ENCODE assay signal across 8 mouse cellular contexts in the genomic region with DNA sequence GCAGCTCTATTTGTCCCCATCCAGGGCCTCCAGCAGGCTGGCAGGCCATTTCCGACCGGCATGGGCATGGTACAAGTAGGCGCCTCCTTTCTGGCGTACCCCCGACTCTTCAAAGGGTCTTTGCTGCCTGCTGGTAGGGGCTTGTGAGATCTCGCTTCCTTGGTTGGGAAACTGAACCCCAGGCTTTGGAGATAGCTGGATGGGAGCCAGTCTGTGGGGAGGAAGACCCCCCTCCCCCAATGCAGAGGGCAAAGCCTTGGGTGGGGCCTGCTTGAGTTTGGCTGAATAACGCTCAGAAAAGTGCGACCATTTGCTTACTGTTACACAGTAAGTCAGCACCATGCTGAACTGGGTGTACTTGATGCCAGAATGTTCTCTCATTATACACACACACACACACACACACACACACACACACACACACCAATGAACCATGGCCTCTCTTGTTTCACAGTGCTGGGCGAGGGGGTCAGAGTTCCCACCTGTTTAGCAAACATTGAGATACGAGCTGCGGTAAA. TPM values are rescaled to one million over a fixed set of nuclear protein-coding genes. Genes with fewer than 3 reads are reported as not detected.
DNase-seq lines count a peak whose midpoint lies in the region; ATAC-seq and TF ChIP-seq lines count a peak whose summit lies in the region.

No protein-coding gene starts in this region.

- H3K4me1 ChIP-seq in lung, adult 2 months (ENCODE audit: control insufficient read depth, insufficient read depth, low read length): peaks cover 14% of the 10 kb centered on the region
- H3K4me1 ChIP-seq in embryonic facial prominence, embryonic 15.5 days: peaks cover 49% of the 10 kb centered on the region
- H3K4me1 ChIP-seq in kidney, postnatal 0 days (replicated peaks; ENCODE audit: insufficient read depth, low read length): peaks cover 18% of the 10 kb centered on the region
- H3K4me1 ChIP-seq in midbrain, embryonic 16.5 days (ENCODE audit: control insufficient read depth, insufficient read depth, low read length): peaks cover 33% of the 10 kb centered on the region

- peak overlapping the region; percentile 41 for H3K4me3 ChIP-seq in lung, adult 2 months (replicated peaks; ENCODE audit: extremely low read depth, low read depth, low read length)
- peak overlapping the region; percentile 75 for H3K4me3 ChIP-seq in embryonic facial prominence, embryonic 15.5 days (replicated peaks)
- peak overlapping the region; percentile 76 for H3K4me3 ChIP-seq in kidney, postnatal 0 days (replicated peaks; ENCODE audit: low read depth, low read length)
- H3K4me3 ChIP-seq in midbrain, embryonic 16.5 days (ENCODE audit: low read depth, low read length): peak overlapping the region; percentile 79

- no peak for DNase-seq in lung, adult 2 months
- no peak for DNase-seq in lung, postnatal 14 days
- DNase-seq in kidney, postnatal 0 days (ENCODE audit: low spot score): peak; percentile 54
- DNase-seq in thymus, postnatal 14 days: no peak
- no peak for DNase-seq in Muller cell, postnatal 12 days (ENCODE audit: inconsistent ontology term)
- DNase-seq in gastrocnemius, postnatal 25 days: no peak

- peak overlapping the region; percentile 98 for H3K27ac ChIP-seq in embryonic facial prominence, embryonic 15.5 days (replicated peaks)
- peak overlapping the region; percentile 95 for H3K27ac ChIP-seq in kidney, postnatal 0 days
- H3K27ac ChIP-seq in midbrain, embryonic 16.5 days (ENCODE audit: low read length): peak overlapping the region; percentile 97

- H3K4me2 ChIP-seq in embryonic facial prominence, embryonic 15.5 days (replicated peaks): peak overlapping the region; percentile 88
- peak overlapping the region; percentile 82 for H3K4me2 ChIP-seq in kidney, postnatal 0 days (ENCODE audit: low read length)
- H3K4me2 ChIP-seq in midbrain, embryonic 16.5 days (ENCODE audit: low read length): peak overlapping the region; percentile 88

- no peaks in the 10 kb centered on the region for H3K9me3 ChIP-seq in embryonic facial prominence, embryonic 15.5 days (replicated peaks)
- H3K9me3 ChIP-seq in kidney, postnatal 0 days (replicated peaks; ENCODE audit: low read length): no peaks in the 10 kb centered on the region
- H3K9me3 ChIP-seq in midbrain, embryonic 16.5 days (replicated peaks; ENCODE audit: control insufficient read depth, low read length, poor library complexity, severe bottlenecking): no peaks in the 10 kb centered on the region

- no peak for ATAC-seq in embryonic facial prominence, embryonic 15.5 days (ENCODE audit: insufficient number of reproducible peaks, low FRiP score, low TSS enrichment, low read depth)
- ATAC-seq in kidney, postnatal 0 days (replicated peaks; ENCODE audit: low FRiP score, low read depth): no peak
- no peak for ATAC-seq in midbrain, embryonic 16.5 days

- WGBS in lung, adult 2 months: 26% methylated on average over 11 of the region's 11 CpGs
- under 1% methylated on average over 11 of the region's 11 CpGs for WGBS in embryonic facial prominence, embryonic 15.5 days
- 2% methylated on average over 11 of the region's 11 CpGs for whole genome bisulfite sequencing in kidney, postnatal 0 days
- WGBS in midbrain, embryonic 16.5 days: under 1% methylated on average over 11 of the region's 11 CpGs

- H3K36me3 ChIP-seq in embryonic facial prominence, embryonic 15.5 days: peaks cover 10% of the 10 kb centered on the region
- H3K36me3 ChIP-seq in kidney, postnatal 0 days (ENCODE audit: insufficient read depth, low read length): peaks cover 3% of the 10 kb centered on the region; the same call in 1 of the 2 replicates
- no peaks in the 10 kb centered on the region for H3K36me3 ChIP-seq in midbrain, embryonic 16.5 days (ENCODE audit: control insufficient read depth, insufficient read depth, low read length)

- H3K27me3 ChIP-seq in embryonic facial prominence, embryonic 15.5 days: no peaks in the 10 kb centered on the region
- H3K27me3 ChIP-seq in kidney, postnatal 0 days (ENCODE audit: insufficient read depth, low read length): no peaks in the 10 kb centered on the region
- H3K27me3 ChIP-seq in midbrain, embryonic 16.5 days (ENCODE audit: control insufficient read depth, insufficient read depth, low read depth, low read length): no peaks in the 10 kb centered on the region

- TF ChIP-seq CTCF in lung, adult 2 months (IDR thresholded peaks at IDR 0.05; ENCODE audit: insufficient read depth, low read length): no peak
- TF ChIP-seq CTCF in kidney, postnatal 0 days (IDR thresholded peaks at IDR 0.05; ENCODE audit: low read depth): no peak

- no peak for TF ChIP-seq POLR2A in lung, adult 2 months (IDR thresholded peaks at IDR 0.05; ENCODE audit: borderline replicate concordance, extremely low read depth, low read depth, low read length)

- H3K9ac ChIP-seq in embryonic facial prominence, embryonic 15.5 days: peak overlapping the region; percentile 86
- peak overlapping the region; percentile 86 for H3K9ac ChIP-seq in kidney, postnatal 0 days (ENCODE audit: low read depth, low read length)
- peak overlapping the region; percentile 100 for H3K9ac ChIP-seq in midbrain, embryonic 16.5 days (ENCODE audit: low read depth, low read length)

RNA-seq across cellular contexts. Expression of gene Fscn1, which starts 2.4 kb away (rescaled TPM):
- 21.0 and 26.3 TPM in 2 replicates for polyA plus RNA-seq in lung, adult 2 months (2012; rRNA removed)
- 328 TPM in 2 replicates for polyA plus RNA-seq in embryonic facial prominence, embryonic 15.5 days (2015; fragmentation: Nextera tagmentation; extraction: Ambion mirVana)
- 175 and 205 TPM in 2 replicates for polyA plus RNA-seq in kidney, postnatal 0 days (2015; fragmentation: Nextera tagmentation; extraction: Ambion mirVana)
- polyA plus RNA-seq in midbrain, embryonic 16.5 days (2015; fragmentation: Nextera tagmentation; extraction: Ambion mirVana): 493 and 557 TPM in 2 replicates
- total RNA-seq in gastrocnemius, postnatal 25 days (2021): 10 to 100 TPM; 13.4 to 17.6 TPM

RNA-seq across cellular contexts. Expression of gene Actb, which starts 55.9 kb away (rescaled TPM):
- 5,708 and 6,451 TPM in 2 replicates for polyA plus RNA-seq in lung, adult 2 months (2012; rRNA removed)
- polyA plus RNA-seq in embryonic facial prominence, embryonic 15.5 days (2015; fragmentation: Nextera tagmentation; extraction: Ambion mirVana): 12,790 and 13,060 TPM in 2 replicates
- polyA plus RNA-seq in kidney, postnatal 0 days (2015; fragmentation: Nextera tagmentation; extraction: Ambion mirVana): 14,836 and 15,514 TPM in 2 replicates
- 13,967 and 14,266 TPM in 2 replicates for polyA plus RNA-seq in midbrain, embryonic 16.5 days (2015; fragmentation: Nextera tagmentation; extraction: Ambion mirVana)
- 100 to 1,000 TPM; 487 to 619 TPM for total RNA-seq in gastrocnemius, postnatal 25 days (2021)
